Mouse (Mus musculus) forebrain, embryonic 10.5 days (tissue): ENCODE measurements around the gene Kif18b. TPM values are rescaled to one million over a fixed set of nuclear protein-coding genes. Genes with fewer than 3 reads are reported as not detected.

ENCODE experiments used
- DNase-seq: peaks from one replicate; pipeline ENCODE4 v3.0.0-alpha.2; 2017; ENCODE audit warnings: low spot score; ENCODE audit errors: extremely low spot score
- H3K27ac ChIP-seq: fragments of 300-500 bp; sonication (generic); 2 replicates; pipeline ENCODE4 v1.5.1; 2016; ENCODE audit warnings: mild to moderate bottlenecking
- H3K27me3 ChIP-seq: fragments of 300-500 bp; sonication (generic); 2 replicates; pipeline ENCODE4 v1.6.1; 2016; ENCODE audit warnings: mild to moderate bottlenecking; ENCODE audit not compliant: poor library complexity, severe bottlenecking
- H3K36me3 ChIP-seq: fragments of 300-500 bp; sonication (generic); replicated peaks from 2 replicates; pipeline ENCODE4 v1.6.1; 2016; ENCODE audit warnings: mild to moderate bottlenecking, moderate library complexity
- H3K4me1 ChIP-seq: fragments of 300-500 bp; sonication (generic); 2 replicates; pipeline ENCODE4 v1.6.1; 2016
- H3K4me3 ChIP-seq: fragments of 300-500 bp; sonication (generic); 2 replicates; pipeline ENCODE4 v1.5.1; 2016; ENCODE audit warnings: mild to moderate bottlenecking, moderate library complexity
- H3K9me3 ChIP-seq: fragments of 300-500 bp; sonication (generic); 2 replicates; pipeline ENCODE4 v1.6.1; 2016; ENCODE audit warnings: mild to moderate bottlenecking, moderate library complexity
- WGBS: fragments of 180-500 bp; shearing (Covaris S2); methylation state at CpG from one replicate; pipeline ENCODE4 v1.1.7; 2016; 5-methylcytosine and 5-hydroxymethylcytosine counted together
- polyA plus RNA-seq: library from polyadenylated mRNA; unstranded; fragments of >200 nt; fragmentation: Nextera tagmentation; extraction: Ambion mirVana; gene quantifications from 2 replicates; pipeline ENCODE4 v1.2.1, GENCODE M21; 2016

Gene Kif18b
- 14.5 and 15.5 TPM in 2 replicates for polyA plus RNA-seq

DNA sequence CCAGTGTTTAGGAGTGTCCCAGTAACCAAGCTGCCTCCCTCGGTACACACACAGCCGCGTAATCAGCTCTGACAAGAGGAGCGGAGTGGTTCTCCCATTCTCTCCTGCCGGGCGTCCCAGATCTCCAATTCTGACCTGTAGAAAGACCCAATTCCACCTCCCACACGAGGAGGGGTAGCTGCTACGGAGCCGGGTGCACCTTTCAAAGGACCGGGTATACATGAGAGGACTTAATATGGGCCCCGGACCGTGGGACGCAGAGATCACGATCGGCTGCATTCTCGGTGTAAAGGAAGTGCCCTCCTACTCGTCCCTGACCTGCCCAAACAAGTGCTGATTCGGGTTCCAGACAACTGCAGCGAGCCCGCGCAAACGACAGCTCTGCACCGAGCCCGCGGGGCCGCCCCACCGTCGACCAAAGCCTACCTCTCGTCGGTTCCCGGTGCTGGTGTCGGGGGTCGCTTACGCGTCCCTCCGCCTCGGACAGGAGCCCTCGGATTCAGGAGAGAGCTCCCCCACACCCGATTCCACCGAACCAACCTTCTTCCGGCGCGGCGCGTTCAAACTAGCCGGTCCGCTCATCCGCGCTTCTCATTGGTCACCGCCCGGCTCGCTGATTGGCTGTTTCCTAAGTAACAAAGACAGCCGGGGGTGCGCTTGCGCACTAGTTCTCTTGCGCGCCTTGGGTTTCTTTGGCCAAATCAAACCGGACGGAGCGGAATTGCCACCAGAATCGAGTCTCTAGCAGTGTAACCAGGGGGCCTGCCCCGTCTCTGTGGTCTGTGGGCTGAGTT is at the start of gene Kif18b:
Gene Kif18b, minus strand, starts transcription at position 568 of the 794 bp plus-strand sequence.
- Histone ChIP-seq H3K4me3 (peak within 1 kb of the TSS; percentile 92), H3K36me3 (peaks cover 34% of the 10 kb centered on the region), H3K27ac (peak within 1 kb of the TSS; percentile 97), H3K27me3 (no peaks in the 10 kb centered on the region), H3K9me3 (no peaks in the 10 kb centered on the region), H3K4me1 (peaks cover 42% of the 10 kb centered on the region)
- peak; percentile 99 for DNase-seq
- under 1% methylated on average over 62 of the region's 62 CpGs for WGBS

DNA sequence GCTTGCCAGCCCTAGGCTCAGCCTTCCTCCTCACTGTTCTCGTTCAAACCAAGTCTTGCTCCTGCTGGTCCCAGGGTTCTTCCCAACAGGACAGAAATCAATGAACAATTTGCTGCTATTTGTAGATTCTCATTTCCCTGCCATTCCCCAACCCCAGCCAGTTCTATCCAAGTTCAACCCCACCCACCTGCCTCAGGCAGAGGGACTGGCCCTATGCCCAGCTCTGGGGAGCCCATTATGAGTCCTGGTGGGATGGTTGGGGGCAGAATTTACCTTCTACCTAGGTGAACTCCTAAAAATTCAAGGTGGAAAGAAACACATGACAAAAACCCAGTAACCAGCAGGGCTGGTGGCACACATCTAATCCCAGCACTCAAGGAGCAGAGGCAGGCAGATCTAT is 47.4 kb upstream of the Kif18b start:
- Histone ChIP-seq H3K27ac (no peak overlapping the region), H3K36me3 (no peaks in the 10 kb centered on the region), H3K9me3 (no peaks in the 10 kb centered on the region), H3K4me1 (no peaks in the 10 kb centered on the region), H3K4me3 (no peak overlapping the region), H3K27me3 (peaks cover 36% of the 10 kb centered on the region)
- DNase-seq, result no peak
- 72% methylated on average over 1 of the region's 1 CpGs for WGBS

DNA sequence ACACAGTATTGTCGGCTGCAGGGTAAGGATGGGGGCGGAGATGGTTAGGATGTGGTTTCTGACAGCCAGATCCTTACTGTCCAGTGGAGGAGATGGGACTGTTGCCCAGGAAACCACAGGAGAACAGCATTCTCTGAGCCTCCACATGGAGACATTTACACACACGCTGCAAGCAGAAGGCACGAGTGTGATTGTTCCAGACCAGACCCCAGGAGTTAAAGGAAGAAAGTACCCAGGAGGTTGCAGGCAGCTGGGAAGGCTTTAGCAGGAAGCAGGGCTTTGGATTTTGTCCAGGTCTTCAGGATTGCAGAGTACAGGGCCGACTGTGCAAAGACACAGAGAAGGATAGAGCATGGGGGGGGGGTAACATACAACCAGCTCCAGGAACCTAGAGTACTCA is 46.7 kb upstream of the Kif18b start:
- H3K27me3 ChIP-seq, result peaks cover 43% of the 10 kb centered on the region

DNA sequence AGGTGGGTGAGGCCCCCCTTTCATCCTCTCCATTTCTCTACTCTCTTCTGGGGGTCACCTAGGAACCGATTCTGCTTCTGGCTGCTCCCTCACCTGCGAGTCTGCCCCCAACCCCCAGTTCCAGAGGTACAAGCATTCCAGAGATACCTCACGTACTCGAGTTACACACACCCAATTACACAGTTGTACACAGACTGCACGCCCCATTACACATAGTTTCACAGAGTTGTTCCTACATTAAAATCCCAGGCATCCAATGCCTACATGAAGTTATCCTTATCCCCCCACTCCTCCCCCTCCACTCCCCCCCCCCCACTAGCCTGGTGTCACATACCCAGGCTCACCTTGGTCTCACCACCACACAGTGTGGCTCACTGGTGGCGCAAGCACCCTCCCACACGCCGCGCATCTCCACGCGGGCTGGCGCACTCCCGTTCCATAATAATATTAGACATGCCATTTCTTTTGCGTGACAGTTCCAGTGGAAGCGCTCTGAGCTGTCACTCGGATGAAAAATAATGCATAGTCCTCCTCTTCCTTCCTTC is 39.7 kb upstream of the Kif18b start:
- peaks cover 48% of the 10 kb centered on the region for H3K27me3 ChIP-seq
- H3K36me3 ChIP-seq, result no peaks in the 10 kb centered on the region
- peak overlapping the region; percentile 91 for H3K27ac ChIP-seq
- DNase-seq, result no peak
- 70% methylated on average over 16 of the region's 16 CpGs for WGBS
- H3K4me1 ChIP-seq, result peaks cover 43% of the 10 kb centered on the region
- no peaks in the 10 kb centered on the region for H3K9me3 ChIP-seq
- no peak overlapping the region for H3K4me3 ChIP-seq

More for the DNA sequence above, 46.7 kb upstream of the Kif18b start:
- peaks cover 3% of the 10 kb centered on the region for H3K4me1 ChIP-seq
- no peaks in the 10 kb centered on the region for H3K36me3 ChIP-seq
- no peak for DNase-seq
- H3K4me3 ChIP-seq, result no peak overlapping the region
- no peaks in the 10 kb centered on the region for H3K9me3 ChIP-seq
- H3K27ac ChIP-seq, result no peak overlapping the region
- 76% methylated on average over 5 of the region's 5 CpGs for WGBS

DNA sequence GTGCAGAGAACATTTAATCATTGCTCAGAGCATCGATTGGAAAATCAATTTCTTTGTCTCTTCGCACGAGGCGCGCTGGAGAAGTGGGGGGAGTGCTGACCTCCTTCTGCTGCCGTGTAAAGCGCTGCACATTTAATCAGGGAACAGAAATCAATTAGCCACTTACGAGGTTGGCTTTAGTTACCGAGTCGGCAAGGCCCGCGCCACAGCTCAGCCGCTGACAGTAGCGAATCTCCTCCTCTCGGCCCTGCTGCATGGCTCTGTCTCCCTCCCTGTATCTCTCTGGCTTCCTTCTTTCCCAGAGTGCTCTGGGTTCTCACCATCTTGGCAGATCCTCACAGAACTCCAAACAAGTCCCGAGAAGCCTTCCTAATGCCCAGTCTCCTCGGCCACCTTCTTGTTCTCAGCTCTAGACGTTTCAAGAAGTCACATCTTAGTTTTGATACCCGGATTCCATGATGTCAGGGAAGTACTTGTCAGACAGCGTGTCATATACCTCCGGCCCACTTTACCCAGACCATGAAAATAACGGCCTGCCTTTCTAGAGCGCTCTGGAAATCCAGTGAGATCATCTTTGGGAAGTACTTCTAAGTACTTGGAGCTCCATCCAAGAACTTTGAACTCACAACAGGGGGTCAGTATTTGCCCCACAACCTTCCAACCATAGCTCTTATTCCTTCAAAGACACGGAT is 39.1 kb upstream of the Kif18b start:
- Histone ChIP-seq H3K4me3 (peak overlapping the region; percentile 44), H3K4me1 (peaks cover 43% of the 10 kb centered on the region), H3K36me3 (no peaks in the 10 kb centered on the region), H3K9me3 (no peaks in the 10 kb centered on the region), H3K27ac (peak overlapping the region; percentile 91), H3K27me3 (peaks cover 48% of the 10 kb centered on the region)
- peak; percentile 60 for DNase-seq
- WGBS, result 11% methylated on average over 24 of the region's 24 CpGs

DNA sequence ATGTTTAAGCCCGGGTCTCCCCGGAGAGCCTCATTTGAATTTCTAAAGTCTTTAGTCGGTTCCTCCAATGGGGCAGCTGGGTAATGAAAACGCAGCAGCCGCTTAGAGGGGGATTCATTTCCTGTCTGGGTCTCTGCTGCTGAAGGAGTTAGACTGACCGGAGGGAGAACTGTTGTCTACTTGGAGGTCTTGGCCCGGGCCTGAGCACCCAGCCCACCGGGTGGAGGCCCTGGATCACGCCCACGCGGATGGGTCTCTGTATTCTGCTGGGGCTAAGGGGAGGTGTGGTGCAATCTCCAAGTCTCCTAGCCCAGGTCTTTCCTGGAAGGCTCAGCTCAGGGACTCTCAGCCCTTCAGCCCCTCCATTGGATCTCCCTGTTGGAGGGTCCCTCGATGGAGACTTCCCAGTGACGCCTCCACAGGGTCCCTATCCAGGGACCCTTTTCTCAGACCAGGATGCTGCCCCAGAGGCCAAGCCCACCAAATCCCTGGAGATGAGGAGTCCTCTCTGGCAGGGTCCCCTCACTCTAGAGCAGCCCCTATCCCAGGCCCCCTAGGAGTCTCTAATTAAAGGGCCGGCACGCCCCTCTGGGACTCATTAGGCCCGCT is 38.4 kb upstream of the Kif18b start:
- 3% methylated on average over 16 of the region's 16 CpGs for WGBS
- H3K27ac ChIP-seq, result peak overlapping the region; percentile 91
- H3K27me3 ChIP-seq, result peaks cover 48% of the 10 kb centered on the region
- H3K36me3 ChIP-seq, result no peaks in the 10 kb centered on the region
- no peaks in the 10 kb centered on the region for H3K9me3 ChIP-seq
- H3K4me1 ChIP-seq, result peaks cover 43% of the 10 kb centered on the region
- peak overlapping the region; percentile 44 for H3K4me3 ChIP-seq
- peak; percentile 69 for DNase-seq

DNA sequence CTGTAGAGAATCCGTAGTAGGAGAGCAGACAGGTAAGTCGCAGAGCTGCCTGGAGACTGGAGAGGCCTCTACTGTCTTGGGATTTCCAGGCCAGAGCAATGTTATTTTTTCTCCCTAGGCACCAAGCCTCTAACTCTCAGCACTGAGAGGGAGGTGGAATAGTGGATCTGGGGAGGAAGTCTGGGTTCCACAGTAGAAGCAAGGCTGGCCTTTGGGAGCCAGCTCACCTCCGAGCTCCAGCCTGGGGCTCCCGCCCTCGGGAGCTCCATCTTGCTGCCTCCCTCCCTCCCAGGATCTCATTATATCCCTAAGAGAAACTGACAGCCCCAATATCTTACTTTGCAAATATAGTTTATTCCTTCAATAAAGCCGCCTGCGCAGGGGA is 37.9 kb upstream of the Kif18b start:
- Histone ChIP-seq H3K36me3 (no peaks in the 10 kb centered on the region), H3K4me1 (peaks cover 44% of the 10 kb centered on the region), H3K9me3 (no peaks in the 10 kb centered on the region), H3K27me3 (peaks cover 50% of the 10 kb centered on the region), H3K4me3 (peak overlapping the region; percentile 44), H3K27ac (peak overlapping the region; percentile 91)
- WGBS, result 24% methylated on average over 7 of the region's 7 CpGs
- no peak for DNase-seq

DNA sequence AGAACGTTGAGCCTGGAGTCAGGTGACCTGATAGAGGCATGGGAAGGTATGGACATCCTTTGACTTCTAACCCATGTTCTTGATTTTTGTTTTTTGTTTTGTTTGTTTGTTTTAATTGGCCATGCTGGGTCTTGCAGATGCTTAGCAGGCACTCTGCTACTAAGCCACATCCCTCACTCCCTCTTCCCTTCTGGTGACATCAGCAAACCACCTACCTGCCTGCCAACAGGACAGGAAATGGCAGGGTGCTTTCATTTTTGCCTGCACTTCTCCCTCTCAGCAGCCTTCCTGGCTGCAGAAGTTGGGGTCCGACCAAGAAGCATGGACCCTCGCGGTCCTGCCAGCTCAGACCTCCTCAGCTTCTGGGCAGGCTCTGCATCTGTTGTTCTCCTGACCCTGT is 36.2 kb upstream of the Kif18b start:
- WGBS, result 93% methylated on average over 4 of the region's 4 CpGs
- Histone ChIP-seq H3K4me1 (peaks cover 45% of the 10 kb centered on the region), H3K9me3 (no peaks in the 10 kb centered on the region), H3K27ac (no peak overlapping the region), H3K4me3 (no peak overlapping the region), H3K27me3 (peaks cover 40% of the 10 kb centered on the region), H3K36me3 (no peaks in the 10 kb centered on the region)
- DNase-seq, result no peak

DNA sequence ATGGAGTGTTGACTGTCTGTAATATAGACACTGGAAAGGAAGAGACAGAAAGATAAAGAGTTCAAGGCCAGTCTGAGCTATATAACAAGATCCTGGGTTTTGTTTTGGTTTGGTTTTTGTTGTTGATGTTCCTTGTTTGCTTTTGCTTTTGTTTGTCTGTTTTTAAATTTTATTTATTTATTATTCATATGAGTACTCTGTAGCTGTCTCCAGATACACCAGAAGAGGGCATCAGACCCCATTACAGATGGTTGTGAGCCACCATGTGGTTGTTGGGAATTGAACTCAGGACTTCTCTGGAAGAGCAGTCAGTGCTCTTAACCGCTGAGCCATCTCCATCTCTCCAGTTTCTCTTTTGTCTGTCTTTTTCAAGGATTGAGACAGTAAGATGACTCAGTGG is 33.9 kb upstream of the Kif18b start:
- H3K9me3 ChIP-seq, result no peaks in the 10 kb centered on the region
- no peak for DNase-seq
- WGBS, result 82% methylated on average over 1 of the region's 1 CpGs
- H3K27me3 ChIP-seq, result peaks cover 38% of the 10 kb centered on the region
- no peak overlapping the region for H3K27ac ChIP-seq
- peaks cover 30% of the 10 kb centered on the region for H3K4me1 ChIP-seq
- H3K36me3 ChIP-seq, result no peaks in the 10 kb centered on the region
- H3K4me3 ChIP-seq, result no peak overlapping the region

DNA sequence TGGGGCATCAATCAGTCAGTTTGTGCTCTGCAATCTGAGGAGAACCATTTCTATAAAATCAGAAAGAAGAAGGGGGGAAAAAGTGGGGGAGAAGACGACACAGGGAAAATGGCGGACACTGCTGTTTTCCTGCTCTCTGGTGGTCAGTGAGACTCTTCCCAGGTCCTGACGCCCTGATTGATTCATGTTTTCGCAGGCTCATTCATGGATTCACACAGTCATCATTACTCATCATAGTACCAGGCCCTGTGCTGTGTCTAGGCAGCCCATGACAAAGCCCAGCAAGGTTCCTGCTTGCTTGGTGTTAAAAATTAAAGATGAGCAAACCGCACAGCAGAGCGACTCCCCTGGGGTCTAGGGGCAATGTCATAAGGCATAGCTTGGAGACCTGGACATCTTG is 33.5 kb upstream of the Kif18b start:
- H3K27me3 ChIP-seq, result peaks cover 36% of the 10 kb centered on the region
- DNase-seq, result no peak
- H3K27ac ChIP-seq, result no peak overlapping the region
- H3K4me1 ChIP-seq, result peaks cover 27% of the 10 kb centered on the region
- H3K36me3 ChIP-seq, result no peaks in the 10 kb centered on the region
- WGBS, result 92% methylated on average over 6 of the region's 6 CpGs
- no peaks in the 10 kb centered on the region for H3K9me3 ChIP-seq
- no peak overlapping the region for H3K4me3 ChIP-seq

DNA sequence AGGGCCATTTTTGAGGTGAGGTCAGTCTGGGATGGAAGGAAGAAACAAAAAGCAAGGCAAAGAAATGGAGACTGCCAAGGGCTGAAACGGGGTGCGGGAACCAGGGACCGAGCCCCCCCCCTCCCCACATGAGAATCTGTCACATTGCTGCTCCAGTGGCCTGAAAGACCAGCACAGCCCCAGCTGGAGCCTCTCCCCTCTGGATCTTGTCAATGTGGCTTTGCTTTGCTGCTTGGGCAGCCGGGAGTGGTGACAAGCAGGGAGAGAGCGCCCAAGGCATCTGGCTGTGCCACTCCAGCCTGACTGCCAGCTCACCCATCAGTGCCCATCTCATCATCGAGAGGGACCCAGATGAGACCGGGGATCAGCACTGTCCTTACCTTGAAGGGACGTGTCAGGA is 32.8 kb upstream of the Kif18b start:
- H3K27ac ChIP-seq, result no peak overlapping the region
- whole genome bisulfite sequencing, result 82% methylated on average over 8 of the region's 8 CpGs

DNA sequence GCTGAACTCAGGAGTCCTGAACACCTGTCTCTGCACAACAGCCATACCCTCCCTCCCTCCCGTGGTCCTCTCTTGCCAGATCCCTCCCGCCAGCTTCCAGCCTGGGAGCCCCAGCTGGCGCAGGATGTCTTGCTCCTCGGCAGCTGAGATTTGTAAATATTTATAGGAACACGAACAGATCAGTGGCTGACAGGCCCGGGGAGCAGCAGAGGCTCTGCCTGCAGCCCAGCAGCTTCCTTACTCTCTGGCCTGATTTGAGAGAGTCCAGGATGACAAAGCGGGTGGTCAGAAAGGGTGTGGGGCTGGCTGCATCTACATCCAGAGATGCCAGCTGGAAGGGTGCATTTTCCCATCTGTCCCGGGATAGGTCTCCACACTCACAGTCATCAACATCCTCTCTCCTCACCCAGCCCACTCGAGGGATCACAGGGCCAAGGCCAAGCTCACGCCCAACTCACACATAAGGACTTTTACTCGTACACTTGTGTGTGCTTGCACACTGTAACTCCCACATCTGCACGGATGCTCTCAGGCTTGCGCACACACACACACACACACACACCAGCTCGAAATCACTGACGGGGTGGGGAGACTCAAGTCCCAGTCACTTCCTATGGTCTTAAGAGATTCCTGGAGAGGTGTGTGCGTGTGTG is 32.2 kb upstream of the Kif18b start:
- H3K36me3 ChIP-seq, result no peaks in the 10 kb centered on the region
- H3K27ac ChIP-seq, result peak overlapping the region; percentile 21; the same call in 1 of the 2 replicates
- peaks cover 30% of the 10 kb centered on the region for H3K4me1 ChIP-seq
- no peak for DNase-seq
- 74% methylated on average over 16 of the region's 16 CpGs for WGBS
- no peaks in the 10 kb centered on the region for H3K9me3 ChIP-seq
- peaks cover 48% of the 10 kb centered on the region for H3K27me3 ChIP-seq
- no peak overlapping the region for H3K4me3 ChIP-seq

More for the DNA sequence above, 32.8 kb upstream of the Kif18b start:
- no peak overlapping the region for H3K4me3 ChIP-seq
- H3K4me1 ChIP-seq, result peaks cover 27% of the 10 kb centered on the region
- peaks cover 42% of the 10 kb centered on the region for H3K27me3 ChIP-seq
- H3K9me3 ChIP-seq, result no peaks in the 10 kb centered on the region
- H3K36me3 ChIP-seq, result no peaks in the 10 kb centered on the region
- DNase-seq, result no peak
